Mouse (Mus musculus): ENCODE measurements around the gene Ubtd1. TPM values are rescaled to one million over a fixed set of nuclear protein-coding genes. Genes with fewer than 3 reads are reported as not detected.

The Ubtd1 gene
- polyA plus RNA-seq, 1 experiment from 2014 or later, result 8.5 TPM

GRCm38 (mm10) chr19:42022542-42022848, 40.9 kb downstream of the Ubtd1 start:
- no peak overlapping the region for H3K9ac ChIP-seq (ENCODE audit: low read length)
- DNase-seq (ENCODE audit: low spot score), result no peak
- ATAC-seq (replicated peaks; ENCODE audit: low FRiP score), result no peak
- H3K4me3 ChIP-seq (ENCODE audit: low read depth, low read length), result no peak overlapping the region
- WGBS, result 85% methylated on average over 2 of the region's 2 CpGs
- H3K9me3 ChIP-seq (ENCODE audit: control insufficient read depth, low read length), result no peaks in the 10 kb centered on the region
- no peaks in the 10 kb centered on the region for H3K27me3 ChIP-seq (ENCODE audit: control insufficient read depth, insufficient read depth, low read length)
- H3K4me1 ChIP-seq (replicated peaks; ENCODE audit: control insufficient read depth, insufficient read depth, low read length), result no peaks in the 10 kb centered on the region
- H3K36me3 ChIP-seq (ENCODE audit: control insufficient read depth, insufficient read depth, low read length), result no peaks in the 10 kb centered on the region
- no peak overlapping the region for H3K27ac ChIP-seq (ENCODE audit: low read depth, low read length)
- no peak overlapping the region for H3K4me2 ChIP-seq (ENCODE audit: low read depth, low read length, severe bottlenecking)

- no peak overlapping the region for H3K4me2 ChIP-seq (ENCODE audit: low read depth, low read length, severe bottlenecking)
- no peak overlapping the region for H3K27ac ChIP-seq (ENCODE audit: low read depth, low read length)
- H3K9me3 ChIP-seq (ENCODE audit: control insufficient read depth, low read length), result no peaks in the 10 kb centered on the region
- H3K4me3 ChIP-seq (ENCODE audit: low read depth, low read length), result no peak overlapping the region
- H3K4me1 ChIP-seq (replicated peaks; ENCODE audit: control insufficient read depth, insufficient read depth, low read length), result no peaks in the 10 kb centered on the region
- no peak overlapping the region for H3K9ac ChIP-seq (ENCODE audit: low read length)
- DNase-seq (ENCODE audit: low spot score) (peak; percentile 86), ATAC-seq (replicated peaks; ENCODE audit: low FRiP score) (peak; percentile 71)
- WGBS, result 9% methylated on average over 5 of the region's 5 CpGs
- H3K36me3 ChIP-seq (ENCODE audit: control insufficient read depth, insufficient read depth, low read length), result no peaks in the 10 kb centered on the region
- H3K27me3 ChIP-seq (ENCODE audit: control insufficient read depth, insufficient read depth, low read length), result no peaks in the 10 kb centered on the region
These were observed 44.6 kb downstream of the Ubtd1 start for GRCm38 (mm10) chr19:42026158-42026557.

- Histone ChIP-seq H3K27ac (ENCODE audit: low read depth, low read length) (no peak overlapping the region), H3K4me1 (replicated peaks; ENCODE audit: control insufficient read depth, insufficient read depth, low read length) (peaks cover 3% of the 10 kb centered on the region; the same call in 1 of the 2 replicates), H3K9me3 (ENCODE audit: control insufficient read depth, low read length) (no peaks in the 10 kb centered on the region), H3K4me2 (ENCODE audit: low read depth, low read length, severe bottlenecking) (no peak overlapping the region), H3K9ac (ENCODE audit: low read length) (no peak overlapping the region), H3K4me3 (ENCODE audit: low read depth, low read length) (no peak overlapping the region), H3K27me3 (ENCODE audit: control insufficient read depth, insufficient read depth, low read length) (no peaks in the 10 kb centered on the region), H3K36me3 (ENCODE audit: control insufficient read depth, insufficient read depth, low read length) (no peaks in the 10 kb centered on the region)
- 86% methylated on average over 5 of the region's 5 CpGs for WGBS
- no peak for DNase-seq (ENCODE audit: low spot score)
- ATAC-seq (replicated peaks; ENCODE audit: low FRiP score), result no peak
These were observed 49.5 kb downstream of the Ubtd1 start for GRCm38 (mm10) chr19:42031112-42031511.

GRCm38 (mm10) chr19:42033611-42034010, 52.0 kb downstream of the Ubtd1 start:
- Histone ChIP-seq H3K27me3 (ENCODE audit: control insufficient read depth, insufficient read depth, low read length) (no peaks in the 10 kb centered on the region), H3K9ac (ENCODE audit: low read length) (no peak overlapping the region), H3K4me3 (ENCODE audit: low read depth, low read length) (no peak overlapping the region), H3K4me2 (ENCODE audit: low read depth, low read length, severe bottlenecking) (no peak overlapping the region), H3K9me3 (ENCODE audit: control insufficient read depth, low read length) (no peaks in the 10 kb centered on the region), H3K4me1 (replicated peaks; ENCODE audit: control insufficient read depth, insufficient read depth, low read length) (peaks cover 3% of the 10 kb centered on the region; the same call in 1 of the 2 replicates), H3K27ac (ENCODE audit: low read depth, low read length) (no peak overlapping the region), H3K36me3 (ENCODE audit: control insufficient read depth, insufficient read depth, low read length) (no peaks in the 10 kb centered on the region)
- WGBS, result 84% methylated on average over 14 of the region's 14 CpGs
- no peak for DNase-seq (ENCODE audit: low spot score)
- no peak for ATAC-seq (replicated peaks; ENCODE audit: low FRiP score)

- Histone ChIP-seq H3K4me3 (ENCODE audit: low read depth, low read length) (no peak overlapping the region), H3K4me2 (ENCODE audit: low read depth, low read length, severe bottlenecking) (no peak overlapping the region), H3K9me3 (ENCODE audit: control insufficient read depth, low read length) (no peaks in the 10 kb centered on the region), H3K27ac (ENCODE audit: low read depth, low read length) (no peak overlapping the region), H3K9ac (ENCODE audit: low read length) (no peak overlapping the region), H3K36me3 (ENCODE audit: control insufficient read depth, insufficient read depth, low read length) (no peaks in the 10 kb centered on the region), H3K27me3 (ENCODE audit: control insufficient read depth, insufficient read depth, low read length) (no peaks in the 10 kb centered on the region), H3K4me1 (replicated peaks; ENCODE audit: control insufficient read depth, insufficient read depth, low read length) (peaks cover 3% of the 10 kb centered on the region; the same call in 1 of the 2 replicates)
- ATAC-seq (replicated peaks; ENCODE audit: low FRiP score) (no peak), DNase-seq (ENCODE audit: low spot score) (no peak)
- 79% methylated on average over 9 of the region's 9 CpGs for WGBS
These were observed 52.7 kb downstream of the Ubtd1 start for GRCm38 (mm10) chr19:42034146-42034775.

- no peak for ATAC-seq (replicated peaks; ENCODE audit: low FRiP score)
- Histone ChIP-seq H3K36me3 (ENCODE audit: control insufficient read depth, insufficient read depth, low read length) (no peaks in the 10 kb centered on the region), H3K9ac (ENCODE audit: low read length) (no peak overlapping the region), H3K27ac (ENCODE audit: low read depth, low read length) (no peak overlapping the region), H3K4me2 (ENCODE audit: low read depth, low read length, severe bottlenecking) (no peak overlapping the region), H3K9me3 (ENCODE audit: control insufficient read depth, low read length) (no peaks in the 10 kb centered on the region), H3K4me1 (replicated peaks; ENCODE audit: control insufficient read depth, insufficient read depth, low read length) (peaks cover 3% of the 10 kb centered on the region; the same call in 1 of the 2 replicates), H3K27me3 (ENCODE audit: control insufficient read depth, insufficient read depth, low read length) (no peaks in the 10 kb centered on the region), H3K4me3 (ENCODE audit: low read depth, low read length) (no peak overlapping the region)
- 62% methylated on average over 11 of the region's 11 CpGs for WGBS
- DNase-seq (ENCODE audit: low spot score), result no peak
These were observed 53.4 kb downstream of the Ubtd1 start for GRCm38 (mm10) chr19:42034881-42035455.

GRCm38 (mm10) chr19:42035456-42036248, 54.1 kb downstream of the Ubtd1 start, which contains the start of gene Ankrd2:
TSS of gene Ankrd2 (plus strand) at chr19:42036000.
- no peaks in the 10 kb centered on the region for H3K9me3 ChIP-seq (ENCODE audit: control insufficient read depth, low read length)
- no peaks in the 10 kb centered on the region for H3K36me3 ChIP-seq (ENCODE audit: control insufficient read depth, insufficient read depth, low read length)
- H3K4me1 ChIP-seq (replicated peaks; ENCODE audit: control insufficient read depth, insufficient read depth, low read length), result peaks cover 3% of the 10 kb centered on the region; the same call in 1 of the 2 replicates
- WGBS, result 69% methylated on average over 19 of the region's 19 CpGs
- peak; percentile 81 for ATAC-seq (replicated peaks; ENCODE audit: low FRiP score)
- no peak within 1 kb of the TSS for H3K4me2 ChIP-seq (ENCODE audit: low read depth, low read length, severe bottlenecking)
- DNase-seq (ENCODE audit: low spot score), result peak; percentile 86
- H3K27me3 ChIP-seq (ENCODE audit: control insufficient read depth, insufficient read depth, low read length), result no peaks in the 10 kb centered on the region
- H3K9ac ChIP-seq (ENCODE audit: low read length), result no peak within 1 kb of the TSS; the same call in 1 of the 2 replicates
- H3K27ac ChIP-seq (ENCODE audit: low read depth, low read length), result no peak within 1 kb of the TSS
- no peak within 1 kb of the TSS for H3K4me3 ChIP-seq (ENCODE audit: low read depth, low read length)

GRCm38 (mm10) chr19:42036357-42036756, 54.8 kb downstream of the Ubtd1 start:
- Histone ChIP-seq H3K4me2 (ENCODE audit: low read depth, low read length, severe bottlenecking) (no peak overlapping the region), H3K27me3 (ENCODE audit: control insufficient read depth, insufficient read depth, low read length) (no peaks in the 10 kb centered on the region), H3K4me3 (ENCODE audit: low read depth, low read length) (no peak overlapping the region), H3K27ac (ENCODE audit: low read depth, low read length) (no peak overlapping the region), H3K4me1 (replicated peaks; ENCODE audit: control insufficient read depth, insufficient read depth, low read length) (peaks cover 3% of the 10 kb centered on the region; the same call in 1 of the 2 replicates), H3K9ac (ENCODE audit: low read length) (no peak overlapping the region), H3K36me3 (ENCODE audit: control insufficient read depth, insufficient read depth, low read length) (no peaks in the 10 kb centered on the region), H3K9me3 (ENCODE audit: control insufficient read depth, low read length) (no peaks in the 10 kb centered on the region)
- ATAC-seq (replicated peaks; ENCODE audit: low FRiP score) (no peak), DNase-seq (ENCODE audit: low spot score) (no peak)
- WGBS, result 85% methylated on average over 3 of the region's 3 CpGs
